Comparison of ENCODE assay signal across 15 mouse cellular contexts in genomic region chr11:19523853-19524487, GRCm38 (mm10).
DNase-seq lines count a peak whose midpoint lies in the region; ATAC-seq and TF ChIP-seq lines count a peak whose summit lies in the region.
"Had no signal": no experiment of that assay in that cellular context is flagged by ENCODE, and none has a peak within 500 bp of the region (broad histone marks: within the 10 kb centered on the region; RNA-seq: fewer than 3 reads in every experiment).

No protein-coding gene starts in this region.

- H3K4me3 ChIP-seq in forebrain, embryonic 12.5 days (replicated peaks), result no peak overlapping the region
- no peak overlapping the region for H3K4me3 ChIP-seq in midbrain, postnatal 0 days (ENCODE audit: low read depth, low read length)
- H3K4me3 ChIP-seq: embryonic facial prominence, embryonic 12.5 days; heart, adult 2 months; limb, embryonic 13.5 days had no signal

- H3K9ac ChIP-seq in forebrain, embryonic 12.5 days, result no peak overlapping the region
- no peak overlapping the region for H3K9ac ChIP-seq in midbrain, postnatal 0 days (replicated peaks; ENCODE audit: low read length, poor library complexity, severe bottlenecking)
- H3K9ac ChIP-seq: embryonic facial prominence, embryonic 12.5 days; limb, embryonic 13.5 days had no signal

- DNase-seq in brain, embryonic 14.5 days (ENCODE audit: low read depth), result peak; percentile 92
- DNase-seq in layer of hippocampus, adult 9-11 months, result peak; percentile 15
- peak; percentile 86 for DNase-seq in midbrain, postnatal 0 days (ENCODE audit: low spot score)
- DNase-seq in adrenal gland, adult (ENCODE audit: inconsistent age in 2 of 2, low spot score in 1 of 2), result no peak
- DNase-seq in liver, result no peak
- no peak for DNase-seq in kidney, postnatal 10 days
- DNase-seq in testis, postnatal 14 days (ENCODE audit: low spot score), result no peak
- DNase-seq: heart, adult 2 months; thymus, postnatal 25 days had no signal

- no peak for TF ChIP-seq CTCF in brain, embryonic 14.5 days (IDR thresholded peaks at IDR 0.05; ENCODE audit: borderline replicate concordance, extremely low read depth, insufficient read depth, insufficient read length)
- TF ChIP-seq CTCF in midbrain, postnatal 0 days (IDR thresholded peaks at IDR 0.05), result no peak

- H3K27ac ChIP-seq in forebrain, embryonic 12.5 days, result no peak overlapping the region
- H3K27ac ChIP-seq in midbrain, postnatal 0 days (ENCODE audit: low read depth, low read length), result no peak overlapping the region
- H3K27ac ChIP-seq: embryonic facial prominence, embryonic 12.5 days; heart, adult 2 months; limb, embryonic 13.5 days; macrophage had no signal

- 14% methylated on average over 6 of the region's 6 CpGs for WGBS in forebrain, embryonic 12.5 days
- WGBS in midbrain, postnatal 0 days, result 31% methylated on average over 6 of the region's 6 CpGs

- no peak for TF ChIP-seq POLR2A in brain, embryonic 14.5 days (IDR thresholded peaks at IDR 0.05; ENCODE audit: borderline replicate concordance, extremely low read depth, insufficient read depth, insufficient read length, poor library complexity, severe bottlenecking)

- H3K27me3 ChIP-seq in forebrain, embryonic 12.5 days, result peaks cover 56% of the 10 kb centered on the region
- peaks cover 5% of the 10 kb centered on the region; the same call in 1 of the 2 replicates for H3K27me3 ChIP-seq in midbrain, postnatal 0 days (ENCODE audit: insufficient read depth, low read length)
- H3K27me3 ChIP-seq: embryonic facial prominence, embryonic 12.5 days; limb, embryonic 13.5 days had no signal

- H3K9me3 ChIP-seq in forebrain, embryonic 12.5 days, result no peaks in the 10 kb centered on the region
- H3K9me3 ChIP-seq in midbrain, postnatal 0 days (ENCODE audit: low read length), result no peaks in the 10 kb centered on the region
- H3K9me3 ChIP-seq: embryonic facial prominence, embryonic 12.5 days; G1E; limb, embryonic 13.5 days had no signal

- peak; percentile 88 for ATAC-seq in forebrain, embryonic 12.5 days (ENCODE audit: low FRiP score)
- peak; percentile 92 for ATAC-seq in midbrain, postnatal 0 days (ENCODE audit: low FRiP score)
- ATAC-seq: intestine, postnatal 0 days had no signal

- peaks cover 10% of the 10 kb centered on the region for H3K4me1 ChIP-seq in forebrain, embryonic 12.5 days
- H3K4me1 ChIP-seq in midbrain, postnatal 0 days (ENCODE audit: insufficient read depth, low read length), result peaks cover 2% of the 10 kb centered on the region; the same call in 1 of the 2 replicates
- H3K4me1 ChIP-seq: embryonic facial prominence, embryonic 12.5 days; limb, embryonic 13.5 days had no signal

- H3K4me2 ChIP-seq in forebrain, embryonic 12.5 days, result peak overlapping the region; percentile 1; the same call in 1 of the 2 replicates
- no peak overlapping the region for H3K4me2 ChIP-seq in midbrain, postnatal 0 days (ENCODE audit: low read depth, low read length, poor library complexity, severe bottlenecking)
- H3K4me2 ChIP-seq: embryonic facial prominence, embryonic 12.5 days; limb, embryonic 13.5 days had no signal

- no peaks in the 10 kb centered on the region for H3K36me3 ChIP-seq in forebrain, embryonic 12.5 days (replicated peaks)
- H3K36me3 ChIP-seq in midbrain, postnatal 0 days (ENCODE audit: insufficient read depth, low read length), result no peaks in the 10 kb centered on the region
- H3K36me3 ChIP-seq: embryonic facial prominence, embryonic 12.5 days; G1E; limb, embryonic 13.5 days had no signal

Comparison
In these comparisons a context has a peak if more than half of its experiments do, and no peak if none do; other contexts are left out.
1. DNase-seq: peak in brain, embryonic 14.5 days (single experiment), layer of hippocampus, adult 9-11 months (single experiment) and midbrain, postnatal 0 days (single experiment); none in adrenal gland, adult (0 of 2), liver (single experiment), kidney, postnatal 10 days (single experiment) and testis, postnatal 14 days (single experiment).